Mouse (Mus musculus) c-Kit-positive CD71-positive TER-119-negative erythroid progenitor cells, embryonic 14.5 days (primary cell): ENCODE measurements around the gene Pon1.

Experiments used
- DNase-seq: peaks from one replicate; pipeline ENCODE4 v3.0.0-alpha.2; 2013; ENCODE audit warnings: low read depth

The Pon1 gene

GRCm38 (mm10) chr6:5134986-5135385, 58.8 kb downstream of the Pon1 start:
- DNase-seq: no peak

GRCm38 (mm10) chr6:5129364-5130093, 64.2 kb downstream of the Pon1 start:
- DNase-seq: no peak

- DNase-seq: no peak
These were observed 73.5 kb downstream of the Pon1 start for GRCm38 (mm10) chr6:5120229-5120628.

DNA sequence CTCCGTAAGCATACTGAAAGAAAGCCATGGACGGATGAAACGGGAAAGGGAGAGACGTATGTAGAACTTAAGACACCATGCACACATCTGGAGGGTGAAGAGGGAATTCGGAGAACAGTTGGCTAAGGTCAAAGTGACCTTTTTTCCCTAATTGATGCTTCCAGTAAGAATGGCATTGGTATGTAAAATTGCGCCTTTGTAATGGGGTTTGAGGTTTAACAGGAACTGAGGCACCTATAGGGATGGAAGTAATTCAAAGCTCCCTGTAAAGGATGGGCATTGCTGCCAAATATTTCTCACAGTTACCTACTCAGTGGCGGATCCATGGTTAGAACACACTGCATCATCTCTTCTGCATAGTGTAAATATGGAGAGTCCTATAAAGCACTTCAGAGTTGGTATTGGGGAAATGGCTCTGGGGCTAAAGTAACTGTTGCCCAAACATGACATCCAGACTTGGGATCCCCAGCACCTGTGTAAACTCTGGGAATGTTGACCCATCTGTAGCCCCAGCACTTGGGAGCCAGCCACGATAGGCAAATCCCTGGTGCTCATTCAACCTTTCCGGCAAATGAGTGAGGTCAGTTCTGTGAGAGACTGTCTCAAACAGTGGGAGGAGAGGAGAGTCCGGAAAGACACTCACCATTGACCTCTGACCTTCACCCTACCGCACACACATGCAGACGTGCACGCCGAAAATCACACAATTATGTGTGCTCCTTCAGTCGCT, 74.4 kb downstream of the Pon1 start:
- DNase-seq: no peak
